Mouse (Mus musculus) hindbrain, embryonic 13.5 days (tissue): ENCODE data around the gene Kl. TPM values are rescaled to one million over a fixed set of nuclear protein-coding genes. Genes with fewer than 3 reads are reported as not detected.

Experiments
- ATAC-seq: fragments of 200-750 bp; cut with Nextera tagmentation; 2 replicates; pipeline ENCODE4 v1.8.0; 2017; ENCODE audit warnings: moderate TSS enrichment; ENCODE audit not compliant: low FRiP score
- H3K27ac ChIP-seq: fragments of 300-500 bp; sonication (generic); 2 replicates; pipeline ENCODE4 v1.5.1; 2015; ENCODE audit warnings: inconsistent platforms, mild to moderate bottlenecking, moderate library complexity
- H3K27me3 ChIP-seq: fragments of 300-500 bp; sonication (generic); 2 replicates; pipeline ENCODE4 v1.6.1; 2015; ENCODE audit warnings: mild to moderate bottlenecking, inconsistent platforms
- H3K36me3 ChIP-seq: fragments of 300-500 bp; sonication (generic); 2 replicates; pipeline ENCODE4 v1.6.1; 2015; ENCODE audit warnings: mild to moderate bottlenecking, inconsistent platforms
- H3K4me1 ChIP-seq: fragments of 300-500 bp; sonication (generic); replicated peaks from 2 replicates; pipeline ENCODE4 v1.6.1; 2015; ENCODE audit warnings: inconsistent platforms
- H3K4me2 ChIP-seq: fragments of 300-500 bp; sonication (generic); 2 replicates; pipeline ENCODE4 v1.6.1; 2015; ENCODE audit warnings: inconsistent platforms, mild to moderate bottlenecking, moderate library complexity
- H3K4me3 ChIP-seq: fragments of 300-500 bp; sonication (generic); 2 replicates; pipeline ENCODE4 v1.5.1; 2015; ENCODE audit warnings: mild to moderate bottlenecking, inconsistent platforms
- H3K9ac ChIP-seq: fragments of 300-500 bp; sonication (generic); 2 replicates; pipeline ENCODE4 v1.6.1; 2015; ENCODE audit warnings: mild to moderate bottlenecking, inconsistent platforms
- H3K9me3 ChIP-seq: fragments of 300-500 bp; sonication (generic); 2 replicates; pipeline ENCODE4 v1.6.1; 2016; ENCODE audit warnings: inconsistent platforms
- WGBS: fragments of 180-500 bp; shearing (Covaris S2); methylation state at CpG from one replicate; pipeline ENCODE4 v1.1.7; 2015; 5-methylcytosine and 5-hydroxymethylcytosine counted together
- polyA plus RNA-seq: library from polyadenylated mRNA; unstranded; fragments of >200 nt; fragmentation: Nextera tagmentation; extraction: Ambion mirVana; gene quantifications from 2 replicates; pipeline ENCODE4 v1.2.1, GENCODE M21; 2015

Kl gene
- polyA plus RNA-seq, result 0.69 and 0.83 TPM in 2 replicates

DNA sequence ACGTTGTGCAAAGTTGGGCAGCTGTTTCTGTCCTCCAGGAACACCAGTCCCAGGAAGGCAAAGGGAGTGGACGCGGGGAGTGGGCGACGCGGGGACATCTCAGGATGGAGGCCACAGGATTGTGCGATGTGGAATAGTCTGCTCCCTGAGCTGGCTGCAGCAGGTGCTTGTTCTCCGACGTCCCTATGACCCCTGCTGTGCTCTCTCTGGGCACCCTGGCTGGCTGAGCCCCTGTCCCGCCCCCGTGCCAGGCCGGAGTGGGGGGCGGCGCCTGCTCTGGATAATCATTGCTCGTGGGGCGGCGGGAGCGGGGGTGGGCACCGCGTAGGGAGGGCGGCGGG, at the start of gene Kl:
Gene Kl, plus strand, starts transcription at position 280 of the 341 bp plus-strand sequence.
- H3K36me3 ChIP-seq, result no peaks in the 10 kb centered on the region
- peak within 1 kb of the TSS; percentile 55 for H3K4me3 ChIP-seq
- peaks cover 15% of the 10 kb centered on the region for H3K4me1 ChIP-seq
- peak within 1 kb of the TSS; percentile 72 for H3K9ac ChIP-seq
- 3% methylated on average over 17 of the region's 22 CpGs for WGBS
- H3K9me3 ChIP-seq, result no peaks in the 10 kb centered on the region
- H3K4me2 ChIP-seq, result peak within 1 kb of the TSS; percentile 77
- peaks cover 45% of the 10 kb centered on the region for H3K27me3 ChIP-seq
- no peak within 1 kb of the TSS for H3K27ac ChIP-seq
- peak; percentile 69 for ATAC-seq

DNA sequence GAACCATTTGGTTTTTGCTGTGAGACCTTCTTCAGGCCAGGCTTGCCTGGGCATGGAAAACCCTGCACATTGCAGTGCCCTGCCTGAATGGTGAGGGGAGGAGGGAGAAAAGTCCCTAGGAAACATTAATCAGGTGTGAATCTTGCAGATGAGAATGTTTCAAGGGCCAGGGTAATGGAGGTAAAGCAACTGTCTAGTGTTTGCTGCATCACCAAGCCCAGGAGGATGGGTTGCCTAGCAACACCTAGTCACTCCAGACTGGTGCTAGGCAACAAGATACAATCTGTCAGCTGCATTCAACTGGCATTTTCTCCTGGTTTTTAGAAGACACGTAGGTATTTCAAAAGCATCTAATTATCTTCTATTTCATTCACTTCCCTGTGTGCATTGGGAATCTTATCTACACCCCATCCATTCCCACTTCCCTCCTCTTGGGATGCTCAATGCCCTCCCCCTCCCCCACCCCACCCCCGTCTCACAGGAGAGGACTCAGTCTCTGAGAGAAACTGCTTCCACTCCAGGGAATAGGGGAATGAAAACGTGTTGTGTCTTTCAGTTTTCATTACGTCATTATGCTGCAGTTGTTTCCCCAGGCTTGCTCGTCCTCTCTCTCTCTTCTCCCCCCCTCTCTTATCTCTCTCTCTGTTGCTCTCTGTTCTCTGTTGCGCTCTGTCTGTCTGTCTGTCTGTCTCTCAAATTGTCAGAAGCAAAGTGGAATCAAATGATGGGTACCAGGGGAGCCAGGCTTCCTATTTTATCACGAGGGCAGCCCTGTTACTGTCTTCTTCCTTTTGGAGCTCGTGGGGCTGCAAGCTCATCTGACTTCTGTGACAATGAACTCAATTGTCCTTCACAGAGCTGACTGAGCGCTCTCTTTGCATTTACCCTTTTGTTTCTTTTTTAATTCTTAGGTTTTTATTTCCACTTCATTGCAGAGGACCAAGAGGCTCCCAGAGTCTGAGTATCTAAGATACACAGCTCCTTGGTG, 46.1 kb upstream of the Kl start:
- peak; percentile 98 for ATAC-seq
- WGBS, result 15% methylated on average over 9 of the region's 9 CpGs
- Histone ChIP-seq H3K4me1 (peaks cover 26% of the 10 kb centered on the region), H3K9ac (peak overlapping the region; percentile 19; the same call in 1 of the 2 replicates), H3K4me2 (peak overlapping the region; percentile 43), H3K9me3 (no peaks in the 10 kb centered on the region), H3K36me3 (no peaks in the 10 kb centered on the region), H3K27me3 (no peaks in the 10 kb centered on the region), H3K27ac (peak overlapping the region; percentile 96), H3K4me3 (no peak overlapping the region)

DNA sequence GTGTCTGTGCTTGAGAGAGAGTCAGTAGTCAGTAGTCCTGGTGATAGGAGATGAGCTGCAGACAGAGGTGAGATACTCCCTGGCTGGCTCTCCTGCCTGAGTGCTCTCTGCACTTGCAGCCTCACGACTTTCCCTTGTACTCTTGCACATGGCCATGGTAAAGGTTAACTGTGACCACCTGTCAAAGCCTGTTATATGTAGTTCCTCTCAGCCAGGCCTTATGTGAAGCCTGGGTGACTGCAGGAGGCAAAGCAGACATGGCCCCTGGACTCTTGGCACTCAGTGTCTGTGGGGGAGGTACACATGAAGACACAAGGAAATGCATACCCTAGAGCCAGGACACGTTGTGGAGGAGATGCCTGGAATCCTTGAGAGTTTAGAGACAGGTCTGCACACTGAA, 40.3 kb upstream of the Kl start:
- Histone ChIP-seq H3K36me3 (no peaks in the 10 kb centered on the region), H3K4me3 (no peak overlapping the region), H3K4me2 (no peak overlapping the region), H3K27me3 (no peaks in the 10 kb centered on the region), H3K9ac (no peak overlapping the region), H3K9me3 (no peaks in the 10 kb centered on the region), H3K4me1 (peaks cover 10% of the 10 kb centered on the region), H3K27ac (0 out of 2 replicates have a peak overlapping the region, but pooled peaks have one; percentile 12)
- no peak for ATAC-seq
- WGBS, result 39% methylated on average over 2 of the region's 2 CpGs

DNA sequence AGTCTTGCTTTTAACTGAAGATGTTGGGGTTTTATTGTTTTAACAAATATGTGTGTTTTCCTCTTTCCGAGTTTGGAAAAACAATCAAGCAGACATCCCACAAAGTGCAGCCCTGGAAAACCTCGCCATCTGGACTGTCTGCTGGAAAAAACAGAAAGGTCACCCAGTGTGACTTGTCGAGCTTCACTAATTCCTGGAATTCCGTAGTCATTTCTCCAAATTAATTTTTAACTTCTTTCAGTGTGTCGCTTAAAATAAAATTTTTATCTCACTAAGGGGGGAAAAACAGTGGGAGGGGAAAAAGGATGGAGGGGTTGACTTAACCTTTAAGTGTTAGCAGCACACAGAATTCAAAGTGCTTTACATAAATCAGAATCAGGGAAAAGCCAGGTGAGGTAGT, 39.8 kb upstream of the Kl start:
- WGBS, result 31% methylated on average over 5 of the region's 5 CpGs
- no peak for ATAC-seq
- no peaks in the 10 kb centered on the region for H3K36me3 ChIP-seq
- no peak overlapping the region for H3K27ac ChIP-seq
- H3K9ac ChIP-seq, result no peak overlapping the region
- H3K4me2 ChIP-seq, result no peak overlapping the region
- no peaks in the 10 kb centered on the region for H3K27me3 ChIP-seq
- H3K9me3 ChIP-seq, result no peaks in the 10 kb centered on the region
- H3K4me1 ChIP-seq, result peaks cover 5% of the 10 kb centered on the region; the same call in 1 of the 2 replicates
- H3K4me3 ChIP-seq, result no peak overlapping the region

DNA sequence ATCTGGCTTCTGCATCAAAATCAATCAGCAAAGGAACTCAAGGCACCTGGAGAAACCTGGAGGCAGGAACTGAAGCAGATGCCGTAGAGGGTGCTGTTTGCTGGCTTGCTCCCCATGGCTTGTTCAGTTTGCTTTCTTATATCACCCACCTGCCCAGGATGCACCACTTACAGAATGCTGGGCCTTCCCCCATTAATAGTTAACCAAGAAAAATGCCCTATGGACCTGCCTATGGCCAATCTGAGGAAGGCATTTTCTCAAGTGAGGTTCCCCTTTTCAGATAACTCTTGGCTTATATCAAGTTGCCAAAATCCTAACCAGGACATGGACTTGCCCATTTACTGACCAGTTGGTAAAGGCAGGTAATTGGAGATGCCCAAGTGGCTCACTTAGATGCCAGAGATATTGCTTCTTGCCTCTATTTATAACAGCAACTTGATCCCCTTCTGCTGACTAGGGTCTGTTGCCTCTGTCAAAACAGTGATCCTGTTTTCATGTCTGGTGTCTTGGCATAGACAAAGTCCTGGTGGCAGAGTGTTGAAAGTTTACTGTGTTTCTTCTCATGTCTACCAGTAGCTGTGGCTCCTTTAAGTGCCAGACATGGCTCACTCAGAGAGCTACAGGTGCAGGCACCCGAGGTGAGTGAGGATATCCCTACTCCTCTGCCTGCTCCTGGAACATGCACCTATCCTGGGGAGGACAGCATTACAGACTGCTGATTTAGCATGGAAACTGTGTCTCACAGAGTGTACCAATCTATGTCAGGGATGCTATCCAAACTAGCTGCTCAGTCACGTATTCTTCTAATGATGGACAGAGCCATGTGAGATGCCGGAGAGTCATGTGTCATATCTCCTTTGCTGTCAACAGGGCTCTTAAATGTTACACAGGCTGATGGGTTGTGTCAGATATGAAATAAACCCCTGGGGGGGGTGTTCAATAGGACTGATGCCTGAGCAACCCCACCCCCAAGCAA, 37.0 kb upstream of the Kl start:
- Histone ChIP-seq H3K27ac (no peak overlapping the region), H3K4me2 (no peak overlapping the region), H3K9ac (no peak overlapping the region), H3K36me3 (no peaks in the 10 kb centered on the region), H3K27me3 (no peaks in the 10 kb centered on the region), H3K4me1 (peaks cover 3% of the 10 kb centered on the region; the same call in 1 of the 2 replicates), H3K9me3 (no peaks in the 10 kb centered on the region), H3K4me3 (no peak overlapping the region)
- no peak for ATAC-seq
- 87% methylated on average over 4 of the region's 4 CpGs for WGBS

DNA sequence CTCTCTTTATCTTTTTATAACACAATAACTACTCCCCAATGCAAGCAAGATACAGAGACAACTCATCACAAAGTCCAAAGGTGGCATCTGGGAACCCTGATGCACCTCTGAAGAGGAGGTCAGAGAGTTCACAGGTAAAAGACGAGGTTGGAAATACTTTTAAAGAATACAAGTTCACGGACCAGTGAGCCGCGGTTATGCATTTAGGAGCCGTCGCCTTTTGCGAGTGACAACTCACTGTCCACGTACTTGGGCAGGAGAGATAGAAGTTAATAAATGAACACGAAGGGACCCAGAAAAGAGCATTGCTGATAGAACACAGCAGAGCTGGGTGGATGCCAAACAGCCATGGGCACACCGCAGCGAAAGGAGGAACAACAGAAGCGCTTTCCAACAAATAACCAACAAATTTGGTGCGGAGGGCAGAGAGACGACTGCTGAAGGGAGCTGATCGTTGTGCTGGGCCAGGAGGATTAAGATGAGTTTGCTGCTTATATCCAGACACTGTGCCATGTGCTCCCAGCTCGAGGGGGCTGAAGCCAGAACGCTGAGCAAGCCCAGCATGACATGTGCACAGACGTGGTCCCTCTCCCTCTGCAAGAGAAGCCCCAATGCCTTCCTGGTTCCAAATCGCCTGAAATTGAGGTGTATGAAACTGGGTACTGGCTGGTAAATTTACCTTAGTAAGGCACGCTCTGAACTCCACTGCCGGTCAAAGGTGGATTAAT, 35.1 kb upstream of the Kl start:
- H3K27ac ChIP-seq, result no peak overlapping the region
- H3K9ac ChIP-seq, result no peak overlapping the region
- WGBS, result 76% methylated on average over 21 of the region's 21 CpGs
- no peak overlapping the region for H3K4me2 ChIP-seq
- H3K4me1 ChIP-seq, result no peaks in the 10 kb centered on the region
- H3K9me3 ChIP-seq, result no peaks in the 10 kb centered on the region
- H3K4me3 ChIP-seq, result no peak overlapping the region
- H3K36me3 ChIP-seq, result no peaks in the 10 kb centered on the region
- ATAC-seq, result no peak
- no peaks in the 10 kb centered on the region for H3K27me3 ChIP-seq

DNA sequence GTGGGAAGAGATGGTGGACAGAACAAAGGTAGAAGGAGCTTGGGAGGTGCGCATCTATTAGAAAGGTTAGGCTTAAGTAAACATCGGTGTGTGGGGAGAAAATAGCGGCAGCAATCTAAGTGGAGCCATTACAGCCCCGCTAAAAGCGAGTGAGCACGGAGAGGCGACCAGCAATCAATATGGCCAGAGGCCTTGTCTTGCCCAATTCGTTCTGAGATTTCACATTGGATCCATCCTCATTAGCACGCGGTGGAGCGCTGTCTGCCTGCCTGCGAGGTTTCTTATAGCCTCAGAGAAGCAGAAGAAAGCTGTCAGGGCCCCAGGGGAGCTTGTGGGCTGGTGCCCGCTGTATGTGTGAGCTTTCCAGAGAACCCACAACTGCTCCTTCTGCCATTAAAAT, 33.8 kb upstream of the Kl start:
- WGBS, result 56% methylated on average over 13 of the region's 13 CpGs
- no peak for ATAC-seq
- no peak overlapping the region for H3K4me2 ChIP-seq
- no peaks in the 10 kb centered on the region for H3K4me1 ChIP-seq
- no peaks in the 10 kb centered on the region for H3K9me3 ChIP-seq
- H3K4me3 ChIP-seq, result no peak overlapping the region
- H3K27me3 ChIP-seq, result no peaks in the 10 kb centered on the region
- peak overlapping the region; percentile 18; the same call in 1 of the 2 replicates for H3K27ac ChIP-seq
- no peak overlapping the region for H3K9ac ChIP-seq
- H3K36me3 ChIP-seq, result no peaks in the 10 kb centered on the region

DNA sequence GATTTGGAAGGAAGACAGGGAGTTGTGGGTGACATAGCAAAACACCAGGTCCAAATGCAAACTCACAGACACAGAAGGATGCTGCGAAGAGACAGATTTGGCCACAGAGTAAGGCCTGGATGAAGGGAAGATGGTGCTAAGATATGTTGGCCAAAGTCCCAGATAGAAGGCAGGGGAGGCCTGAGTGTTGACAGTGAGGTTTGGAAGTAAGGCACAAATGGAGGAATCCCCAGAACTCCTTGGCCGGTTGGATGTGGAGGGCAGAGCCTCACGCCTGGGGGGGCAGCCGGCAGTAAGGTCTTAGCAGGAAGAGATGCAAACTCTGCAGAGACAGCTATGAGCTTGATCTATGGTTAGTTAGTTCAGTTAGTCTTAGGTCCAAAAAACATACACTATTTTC, 33.1 kb upstream of the Kl start:
- no peaks in the 10 kb centered on the region for H3K9me3 ChIP-seq

DNA sequence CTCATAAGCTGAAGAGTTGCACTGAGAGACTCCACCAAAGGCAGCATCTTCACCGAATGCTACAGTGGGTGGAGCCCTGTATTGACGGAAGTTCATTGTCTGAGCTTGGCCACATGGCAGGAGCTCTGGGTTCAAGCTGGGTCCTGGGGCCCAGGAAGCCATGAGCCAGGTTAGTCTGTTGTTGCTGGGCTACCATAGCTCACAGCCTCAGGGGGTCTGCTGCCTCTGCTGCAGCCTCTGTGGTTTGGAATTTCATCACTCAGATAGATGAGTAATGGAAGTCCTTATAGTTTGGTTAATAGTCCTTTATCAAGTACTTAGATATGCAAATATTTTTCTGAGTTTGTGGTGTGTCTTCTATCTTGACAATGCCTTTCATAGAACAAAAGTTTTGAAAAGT, 32.4 kb upstream of the Kl start:
- H3K27ac ChIP-seq, result no peak overlapping the region
- H3K27me3 ChIP-seq, result no peaks in the 10 kb centered on the region
- H3K36me3 ChIP-seq, result no peaks in the 10 kb centered on the region
- no peaks in the 10 kb centered on the region for H3K9me3 ChIP-seq
- no peak overlapping the region for H3K9ac ChIP-seq
- H3K4me2 ChIP-seq, result no peak overlapping the region
- no peak for ATAC-seq
- no peaks in the 10 kb centered on the region for H3K4me1 ChIP-seq
- 58% methylated on average over 2 of the region's 2 CpGs for WGBS
- H3K4me3 ChIP-seq, result no peak overlapping the region

More for the DNA sequence above, 33.1 kb upstream of the Kl start:
- no peak overlapping the region for H3K9ac ChIP-seq
- H3K4me3 ChIP-seq, result no peak overlapping the region
- no peaks in the 10 kb centered on the region for H3K36me3 ChIP-seq
- H3K4me2 ChIP-seq, result no peak overlapping the region
- no peak for ATAC-seq
- no peaks in the 10 kb centered on the region for H3K27me3 ChIP-seq
- WGBS, result 87% methylated on average over 4 of the region's 4 CpGs
- no peaks in the 10 kb centered on the region for H3K4me1 ChIP-seq
- H3K27ac ChIP-seq, result no peak overlapping the region

DNA sequence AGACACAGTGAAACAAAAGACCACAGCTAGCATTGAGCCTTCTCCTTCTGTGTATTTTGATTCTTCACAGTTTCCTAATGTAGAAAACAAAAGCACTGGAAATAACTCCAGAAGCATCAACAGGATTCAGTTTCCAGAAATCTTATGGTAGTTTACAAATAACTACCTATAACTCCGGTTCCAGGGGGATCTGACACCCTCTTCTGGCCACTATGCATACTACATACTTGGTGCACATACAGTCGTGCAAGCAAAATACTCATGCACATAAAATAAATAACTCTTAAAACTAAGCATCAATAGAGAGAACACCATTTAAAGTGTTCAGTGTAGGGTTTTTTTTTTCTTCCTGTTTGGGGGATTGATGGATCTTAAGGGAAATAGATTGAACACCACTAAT, 23.0 kb upstream of the Kl start:
- Histone ChIP-seq H3K36me3 (no peaks in the 10 kb centered on the region), H3K4me2 (no peak overlapping the region), H3K4me1 (no peaks in the 10 kb centered on the region; the same call in 1 of the 2 replicates), H3K27ac (no peak overlapping the region), H3K4me3 (no peak overlapping the region), H3K9ac (no peak overlapping the region), H3K27me3 (no peaks in the 10 kb centered on the region), H3K9me3 (no peaks in the 10 kb centered on the region)
- ATAC-seq, result no peak
- WGBS, result 92% methylated on average over 2 of the region's 2 CpGs

DNA sequence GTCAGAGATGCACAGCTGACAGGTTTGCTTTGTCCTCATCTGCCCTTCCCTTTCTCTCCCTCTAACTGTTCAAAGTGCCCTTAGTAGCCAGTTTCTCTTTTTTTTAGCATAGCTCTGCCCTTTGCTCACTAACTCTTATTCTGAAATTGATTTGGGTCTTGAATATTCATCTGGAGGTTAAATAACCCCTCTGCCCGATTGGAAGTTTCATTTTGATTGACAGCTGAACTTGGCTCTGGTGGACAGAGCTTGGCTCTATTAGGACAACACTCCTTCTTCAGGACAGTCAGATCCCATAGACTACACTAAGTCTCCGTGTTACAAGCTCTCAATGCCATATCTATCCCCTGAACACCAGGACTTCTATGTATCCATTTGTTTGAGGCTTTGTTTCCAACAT, 19.8 kb upstream of the Kl start:
- 68% methylated on average over 2 of the region's 2 CpGs for WGBS
- Histone ChIP-seq H3K9ac (no peak overlapping the region), H3K4me3 (no peak overlapping the region), H3K9me3 (no peaks in the 10 kb centered on the region), H3K27me3 (no peaks in the 10 kb centered on the region), H3K36me3 (no peaks in the 10 kb centered on the region), H3K27ac (no peak overlapping the region), H3K4me2 (no peak overlapping the region), H3K4me1 (peaks cover 11% of the 10 kb centered on the region)
- ATAC-seq, result no peak
